Mouse (Mus musculus) embryonic fibroblast, embryonic 13.5 days (primary cell): ENCODE results near the gene Opa3.

Source experiments
- CTCF ChIP-seq: IDR thresholded peaks from 2 replicates; pipeline ENCODE4 v1.5.1; 2011; ENCODE audit warnings: mild to moderate bottlenecking, control low read depth, low read length, moderate library complexity, borderline replicate concordance; ENCODE audit not compliant: insufficient read depth
- POLR2A ChIP-seq: IDR thresholded peaks from 2 replicates; pipeline ENCODE4 v1.6.1; 2011; ENCODE audit warnings: low read depth, mild to moderate bottlenecking, control low read depth, low read length, moderate library complexity

- TF ChIP-seq CTCF (no peak), POLR2A (no peak)
Observed at GRCm38 (mm10) chr7:19179936-19180335, 48.2 kb upstream of the Opa3 start.
